Mouse (Mus musculus) midbrain, postnatal 0 days (tissue): ENCODE measurements around the gene Ppp1cc. TPM values are rescaled to one million over a fixed set of nuclear protein-coding genes. Genes with fewer than 3 reads are reported as not detected.
"Not testable (repeated sequence)": the region's sequence is repeated elsewhere in the genome, so short reads cannot be mapped to it uniquely, and the experiment has no call there.

Experiments used
- ATAC-seq: fragments of 200-750 bp; cut with Nextera tagmentation; 2 replicates; pipeline ENCODE4 v1.8.0; 2017; ENCODE audit warnings: moderate number of reproducible peaks, mild to moderate bottlenecking, moderate TSS enrichment, moderate library complexity; ENCODE audit not compliant: low FRiP score
- DNase-seq: peaks from one replicate; pipeline ENCODE4 v3.0.0-alpha.2; 2015; ENCODE audit warnings: low spot score
- H3K27ac ChIP-seq: fragments of 300-500 bp; sonication (generic); 2 replicates; pipeline ENCODE4 v1.5.1; 2014; ENCODE audit warnings: low read depth, mild to moderate bottlenecking, low read length, mixed read lengths
- H3K27me3 ChIP-seq: fragments of 300-500 bp; sonication (generic); 2 replicates; pipeline ENCODE4 v1.6.1; 2014; ENCODE audit warnings: low read length, control low read depth, mixed read lengths; ENCODE audit not compliant: insufficient read depth
- H3K36me3 ChIP-seq: fragments of 300-500 bp; sonication (generic); 2 replicates; pipeline ENCODE4 v1.6.1; 2014; ENCODE audit warnings: low read length, control low read depth, mixed read lengths; ENCODE audit not compliant: insufficient read depth
- H3K4me1 ChIP-seq: fragments of 300-500 bp; sonication (generic); 2 replicates; pipeline ENCODE4 v1.6.1; 2014; ENCODE audit warnings: mild to moderate bottlenecking, control low read depth, antibody characterized with exemption, low read length, mixed read lengths; ENCODE audit not compliant: insufficient read depth
- H3K4me2 ChIP-seq: fragments of 300-500 bp; sonication (generic); 2 replicates; pipeline ENCODE4 v1.6.1; 2014; ENCODE audit warnings: low read depth, mild to moderate bottlenecking, low read length, mixed read lengths; ENCODE audit not compliant: poor library complexity, severe bottlenecking
- H3K4me3 ChIP-seq: fragments of 300-500 bp; sonication (generic); 2 replicates; pipeline ENCODE4 v1.5.1; 2014; ENCODE audit warnings: low read depth, mild to moderate bottlenecking, low read length, moderate library complexity
- H3K9ac ChIP-seq: fragments of 300-500 bp; sonication (generic); replicated peaks from 2 replicates; pipeline ENCODE4 v1.6.1; 2014; ENCODE audit warnings: mild to moderate bottlenecking, low read length, moderate library complexity, mixed read lengths; ENCODE audit not compliant: poor library complexity, severe bottlenecking
- H3K9me3 ChIP-seq: fragments of 300-500 bp; sonication (generic); 2 replicates; pipeline ENCODE4 v1.6.1; 2016; ENCODE audit warnings: low read length, control low read depth
- CTCF ChIP-seq: IDR thresholded peaks from 2 replicates; pipeline ENCODE4 v1.5.1; 2016; ENCODE audit warnings: antibody characterized with exemption, mild to moderate bottlenecking
- WGBS: fragments of 180-500 bp; shearing (Covaris S2); extraction: QIAGEN DNeasy Blood & Tissue Kit; methylation state at CpG from one replicate; pipeline ENCODE4 v1.1.7; 2014; 5-methylcytosine and 5-hydroxymethylcytosine counted together
- polyA plus RNA-seq: library from polyadenylated mRNA; unstranded; fragments of >200 nt; fragmentation: Nextera tagmentation; extraction: Ambion mirVana; gene quantifications from 2 replicates; pipeline ENCODE4 v1.2.1, GENCODE M21; 2015
- total RNA-seq: library from RNA; depleted of rRNA; stranded (reverse); fragments of >200 nt; gene quantifications from 2 replicates; pipeline ENCODE4 v1.2.3, GENCODE M21; 2014

Ppp1cc gene
- total and polyA plus RNA-seq, 2 experiments from 2014 or later, result 164 to 206 TPM

DNA sequence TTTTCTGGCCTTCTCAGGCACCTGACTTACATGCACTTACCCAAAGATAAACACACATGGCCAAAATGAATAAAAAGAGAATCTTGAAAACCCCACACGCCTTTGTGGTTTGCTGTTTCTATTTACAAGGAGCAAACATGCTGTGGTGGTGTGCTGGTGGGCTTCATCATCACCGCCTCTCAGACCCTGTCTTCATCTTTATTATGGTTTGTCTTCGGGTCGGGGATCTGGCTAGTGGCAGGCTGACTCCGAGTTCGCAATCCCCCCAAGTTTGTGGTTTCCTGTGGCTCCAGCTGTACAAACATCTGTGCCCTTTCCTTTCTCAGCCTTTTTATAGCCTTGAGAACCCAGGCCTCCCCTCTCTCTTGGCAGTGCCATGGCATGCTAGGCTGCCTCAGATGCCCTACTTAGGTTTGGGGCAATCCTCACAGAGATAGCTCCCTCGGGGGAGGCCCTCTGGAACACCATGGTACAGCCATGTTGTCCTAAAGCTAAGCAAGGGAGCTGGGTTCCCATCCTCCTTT lies 26.3 kb downstream of the Ppp1cc start:
- no peak for TF ChIP-seq CTCF
- H3K36me3 ChIP-seq, result no peaks in the 10 kb centered on the region
- ATAC-seq, result no peak

DNA sequence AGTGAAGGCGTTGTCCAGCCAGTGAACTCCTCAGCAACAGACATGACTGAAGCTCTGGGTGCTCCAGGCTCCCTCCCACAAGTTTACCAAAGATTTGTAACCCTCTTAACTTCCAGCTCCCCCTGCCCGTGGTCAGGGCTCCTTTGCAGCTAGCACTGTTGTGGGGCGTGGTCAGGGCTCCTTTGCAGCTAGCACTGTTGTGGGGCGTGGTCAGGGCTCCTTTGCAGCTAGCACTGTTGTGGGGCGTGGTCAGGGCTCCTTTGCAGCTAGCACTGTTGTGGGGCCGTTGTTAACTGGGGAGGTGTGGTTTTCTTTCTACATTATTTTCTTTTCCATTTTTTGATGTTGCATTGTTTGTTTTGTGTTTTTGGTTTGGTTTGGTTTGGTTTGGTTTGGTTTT lies 26.8 kb downstream of the Ppp1cc start:
- H3K4me3 ChIP-seq, H3K36me3 ChIP-seq, H3K9ac ChIP-seq, H3K4me2 ChIP-seq, ATAC-seq, H3K27ac ChIP-seq, H3K27me3 ChIP-seq, DNase-seq, H3K9me3 ChIP-seq, H3K4me1 ChIP-seq: not testable (repeated sequence)
- WGBS, result 93% methylated on average over 6 of the region's 6 CpGs

More for the DNA sequence above, 26.3 kb downstream of the Ppp1cc start:
- WGBS, result 89% methylated on average over 7 of the region's 7 CpGs
- Histone ChIP-seq H3K27me3 (no peaks in the 10 kb centered on the region), H3K4me3 (no peak overlapping the region), H3K9me3 (no peaks in the 10 kb centered on the region), H3K27ac (no peak overlapping the region), H3K4me2 (no peak overlapping the region), H3K4me1 (no peaks in the 10 kb centered on the region), H3K9ac (no peak overlapping the region)
- no peak for DNase-seq

DNA sequence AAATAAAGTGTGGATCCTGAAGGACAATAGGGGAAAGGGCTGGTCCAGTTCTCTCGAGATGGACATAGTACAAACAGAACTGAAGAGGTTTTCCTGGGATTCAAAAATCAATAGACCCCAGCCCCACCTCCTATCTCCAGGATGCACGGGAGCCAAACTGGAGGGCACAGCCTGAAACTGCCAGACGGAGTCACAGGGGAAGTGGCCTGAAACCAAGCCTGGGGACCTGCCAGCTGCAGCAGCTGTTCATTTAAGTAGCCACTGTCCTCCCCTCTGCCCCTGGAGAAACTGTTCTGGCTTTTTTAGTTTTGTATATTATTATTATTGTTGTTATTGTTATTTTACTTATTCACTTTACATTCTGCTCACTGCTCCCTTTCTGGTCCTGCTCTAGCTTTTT lies 31.0 kb downstream of the Ppp1cc start:
- no peak for ATAC-seq
- Histone ChIP-seq H3K4me1 (no peaks in the 10 kb centered on the region), H3K9me3 (no peaks in the 10 kb centered on the region), H3K9ac (no peak overlapping the region), H3K4me3 (no peak overlapping the region), H3K27ac (no peak overlapping the region), H3K36me3 (no peaks in the 10 kb centered on the region), H3K4me2 (no peak overlapping the region), H3K27me3 (no peaks in the 10 kb centered on the region)
- TF ChIP-seq CTCF, result no peak
- WGBS, result 61% methylated on average over 3 of the region's 3 CpGs
- DNase-seq, result no peak

DNA sequence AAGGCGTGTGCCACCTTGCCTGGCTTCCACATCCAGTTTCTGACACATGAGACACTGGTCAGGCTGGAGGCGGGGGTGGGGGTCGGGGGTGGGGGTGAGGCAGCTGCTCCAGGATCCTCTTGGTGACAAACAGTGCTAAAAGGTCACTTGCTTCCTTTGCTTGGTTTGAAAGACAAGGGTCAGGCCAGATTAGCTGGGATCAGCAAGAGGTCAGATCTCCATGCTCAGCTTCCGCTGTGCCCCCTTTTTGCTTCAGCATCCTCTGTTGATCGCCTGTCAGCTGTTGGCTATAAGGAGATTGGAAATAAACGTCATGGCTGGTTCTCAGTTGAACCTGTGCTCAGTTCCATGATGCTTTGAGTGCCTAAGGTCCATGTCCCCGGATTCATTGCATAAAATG lies 32.4 kb downstream of the Ppp1cc start:
- 51% methylated on average over 7 of the region's 7 CpGs for WGBS
- Histone ChIP-seq H3K4me2 (no peak overlapping the region), H3K27ac (no peak overlapping the region), H3K4me3 (no peak overlapping the region), H3K4me1 (no peaks in the 10 kb centered on the region), H3K9ac (no peak overlapping the region), H3K9me3 (no peaks in the 10 kb centered on the region), H3K27me3 (no peaks in the 10 kb centered on the region), H3K36me3 (no peaks in the 10 kb centered on the region)
- DNase-seq (no peak), ATAC-seq (no peak)
- no peak for TF ChIP-seq CTCF

DNA sequence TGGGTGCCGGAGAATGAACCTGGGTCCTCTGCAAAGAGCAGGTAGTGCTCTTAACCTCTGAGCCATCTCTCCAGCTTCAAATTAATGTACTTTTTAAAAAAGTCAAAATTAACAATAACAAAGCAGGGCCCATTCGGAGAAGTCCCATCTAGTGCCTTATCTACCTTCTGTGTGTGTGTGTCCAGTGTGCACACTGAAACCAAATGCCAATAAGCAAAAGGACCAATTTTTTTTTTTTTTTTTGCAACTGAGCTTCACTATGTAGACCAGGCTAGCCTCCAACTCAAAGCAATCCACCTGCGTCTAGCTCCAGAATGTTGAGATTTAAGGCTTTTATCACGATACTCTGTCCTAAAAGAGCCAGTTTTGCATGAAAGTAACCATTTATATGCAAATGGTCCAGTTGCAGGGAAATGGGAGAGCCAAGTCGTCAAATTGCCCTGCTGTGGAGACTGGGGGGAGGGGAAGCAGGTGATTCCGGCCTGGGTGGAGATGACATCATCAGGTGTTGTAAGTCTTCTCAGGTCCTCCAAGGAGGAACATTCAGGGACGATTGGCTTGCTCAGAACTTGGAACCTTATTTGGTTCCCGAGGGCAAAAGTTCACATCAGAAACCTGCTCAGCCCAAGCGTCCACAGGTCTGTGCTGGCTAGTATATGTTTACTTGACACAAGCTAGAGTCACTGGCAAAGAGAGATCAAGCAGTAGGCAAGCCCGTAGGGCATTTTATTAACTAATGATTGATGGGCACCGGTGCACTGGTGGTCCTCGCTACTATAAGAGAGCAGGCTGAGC lies 33.4 kb downstream of the Ppp1cc start:
- no peak overlapping the region for H3K9ac ChIP-seq
- H3K27me3 ChIP-seq, result no peaks in the 10 kb centered on the region
- H3K4me2 ChIP-seq, result no peak overlapping the region
- ATAC-seq, result no peak
- no peak for DNase-seq
- H3K4me1 ChIP-seq, result no peaks in the 10 kb centered on the region
- H3K27ac ChIP-seq, result no peak overlapping the region
- no peak for TF ChIP-seq CTCF
- no peaks in the 10 kb centered on the region for H3K9me3 ChIP-seq
- H3K36me3 ChIP-seq, result no peaks in the 10 kb centered on the region
- 75% methylated on average over 12 of the region's 12 CpGs for WGBS
- H3K4me3 ChIP-seq, result no peak overlapping the region

DNA sequence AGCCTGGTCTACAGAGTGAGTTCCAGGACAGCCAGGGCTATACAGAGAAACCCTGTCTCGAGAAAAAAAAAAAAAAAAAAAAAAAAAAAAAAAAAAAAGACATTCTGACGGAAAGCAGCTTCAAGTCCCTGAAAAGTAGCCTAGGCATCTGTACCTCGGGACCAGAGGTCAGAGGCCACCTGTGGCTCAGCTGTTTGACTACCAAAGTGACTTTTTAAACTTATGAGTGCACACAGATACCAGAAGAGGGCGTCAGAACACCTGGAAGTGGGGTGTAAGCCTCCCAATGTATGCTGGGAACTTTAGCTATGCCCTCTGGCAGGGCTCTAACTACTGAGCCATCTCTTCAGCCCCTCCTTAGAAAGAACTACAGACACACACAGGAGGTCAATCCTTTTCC lies 34.3 kb downstream of the Ppp1cc start:
- no peaks in the 10 kb centered on the region for H3K9me3 ChIP-seq
- no peaks in the 10 kb centered on the region for H3K4me1 ChIP-seq
- no peak for DNase-seq
- no peak overlapping the region for H3K27ac ChIP-seq
- no peaks in the 10 kb centered on the region for H3K36me3 ChIP-seq
- 49% methylated on average over 3 of the region's 4 CpGs for WGBS
- no peak overlapping the region for H3K4me3 ChIP-seq
- H3K9ac ChIP-seq, result no peak overlapping the region
- no peak for ATAC-seq
- TF ChIP-seq CTCF, result no peak
- no peak overlapping the region for H3K4me2 ChIP-seq
- H3K27me3 ChIP-seq, result no peaks in the 10 kb centered on the region
